Mouse (Mus musculus) heart, embryonic 14.5 days (tissue): ENCODE data around the gene Slc30a3. TPM values are rescaled to one million over a fixed set of nuclear protein-coding genes. Genes with fewer than 3 reads are reported as not detected.
"Not testable (repeated sequence)": the region's sequence is repeated elsewhere in the genome, so short reads cannot be mapped to it uniquely, and the experiment has no call there.

ENCODE experiments used
- ATAC-seq: fragments of 200-750 bp; cut with Nextera tagmentation; 2 replicates; pipeline ENCODE4 v1.8.0; 2017; ENCODE audit warnings: low read depth, moderate TSS enrichment; ENCODE audit not compliant: insufficient number of reproducible peaks, insufficient read depth, low FRiP score
- H3K27ac ChIP-seq, 2 experiments: fragments of 200-500 bp in 1 of 2; fragments of 300-500 bp in 1 of 2; sonication (generic) in 1 of 2; replicated peaks in 1 of 2; 2 replicates each; pipeline ENCODE4 v1.5.1; 2012 to 2014; ENCODE audit warnings: low read depth in 2 of 2, low read length in 2 of 2, control low read depth in 1 of 2, mild to moderate bottlenecking in 1 of 2, mixed read lengths in 1 of 2; ENCODE audit not compliant: control insufficient read depth in 1 of 2, insufficient read depth in 1 of 2
- H3K27me3 ChIP-seq: fragments of 300-500 bp; sonication (generic); 2 replicates; pipeline ENCODE4 v1.6.1; 2014; ENCODE audit warnings: mild to moderate bottlenecking, low read length, control low read depth; ENCODE audit not compliant: control insufficient read depth, insufficient read depth
- H3K36me3 ChIP-seq: fragments of 300-500 bp; sonication (generic); 2 replicates; pipeline ENCODE4 v1.6.1; 2014; ENCODE audit warnings: mild to moderate bottlenecking, control low read depth, low read length, mixed read lengths; ENCODE audit not compliant: control insufficient read depth, insufficient read depth
- H3K4me1 ChIP-seq, 2 experiments: fragments of 200-500 bp in 1 of 2; fragments of 300-500 bp in 1 of 2; sonication (generic) in 1 of 2; 2 replicates each; pipeline ENCODE4 v1.6.1; 2012 to 2014; ENCODE audit warnings: low read length in 2 of 2, control low read depth in 1 of 2, mixed read lengths in 1 of 2; ENCODE audit not compliant: control insufficient read depth in 2 of 2, insufficient read depth in 2 of 2
- H3K4me2 ChIP-seq: fragments of 300-500 bp; sonication (generic); 2 replicates; pipeline ENCODE4 v1.6.1; 2014; ENCODE audit warnings: mild to moderate bottlenecking, low read length
- H3K4me3 ChIP-seq, 2 experiments: fragments of 200-500 bp in 1 of 2; fragments of 300-500 bp in 1 of 2; sonication (generic) in 1 of 2; 2 replicates each; pipeline ENCODE4 v1.5.1; 2012 to 2014; ENCODE audit warnings: low read length in 2 of 2, mild to moderate bottlenecking in 2 of 2, control low read depth in 1 of 2, low read depth in 1 of 2, moderate library complexity in 1 of 2; ENCODE audit not compliant: control insufficient read depth in 1 of 2, insufficient read depth in 1 of 2
- H3K9ac ChIP-seq: fragments of 300-500 bp; sonication (generic); 2 replicates; pipeline ENCODE4 v1.6.1; 2014; ENCODE audit warnings: mild to moderate bottlenecking, low read length
- H3K9me3 ChIP-seq: fragments of 300-500 bp; sonication (generic); 2 replicates; pipeline ENCODE4 v1.6.1; 2016; ENCODE audit warnings: low read length, control low read depth; ENCODE audit not compliant: control insufficient read depth
- WGBS: fragments of 180-500 bp; shearing (Covaris S2); extraction: QIAGEN DNeasy Blood & Tissue Kit; methylation state at CpG from one replicate; pipeline ENCODE4 v1.1.7; 2014; 5-methylcytosine and 5-hydroxymethylcytosine counted together
- polyA plus RNA-seq: library from polyadenylated mRNA; unstranded; fragments of >200 nt; fragmentation: Nextera tagmentation; extraction: Ambion mirVana; gene quantifications from 2 replicates; pipeline ENCODE4 v1.2.1, GENCODE M21; 2014

The Slc30a3 gene
- polyA plus RNA-seq, 1 experiment from 2014 or later: 0.43 TPM

DNA sequence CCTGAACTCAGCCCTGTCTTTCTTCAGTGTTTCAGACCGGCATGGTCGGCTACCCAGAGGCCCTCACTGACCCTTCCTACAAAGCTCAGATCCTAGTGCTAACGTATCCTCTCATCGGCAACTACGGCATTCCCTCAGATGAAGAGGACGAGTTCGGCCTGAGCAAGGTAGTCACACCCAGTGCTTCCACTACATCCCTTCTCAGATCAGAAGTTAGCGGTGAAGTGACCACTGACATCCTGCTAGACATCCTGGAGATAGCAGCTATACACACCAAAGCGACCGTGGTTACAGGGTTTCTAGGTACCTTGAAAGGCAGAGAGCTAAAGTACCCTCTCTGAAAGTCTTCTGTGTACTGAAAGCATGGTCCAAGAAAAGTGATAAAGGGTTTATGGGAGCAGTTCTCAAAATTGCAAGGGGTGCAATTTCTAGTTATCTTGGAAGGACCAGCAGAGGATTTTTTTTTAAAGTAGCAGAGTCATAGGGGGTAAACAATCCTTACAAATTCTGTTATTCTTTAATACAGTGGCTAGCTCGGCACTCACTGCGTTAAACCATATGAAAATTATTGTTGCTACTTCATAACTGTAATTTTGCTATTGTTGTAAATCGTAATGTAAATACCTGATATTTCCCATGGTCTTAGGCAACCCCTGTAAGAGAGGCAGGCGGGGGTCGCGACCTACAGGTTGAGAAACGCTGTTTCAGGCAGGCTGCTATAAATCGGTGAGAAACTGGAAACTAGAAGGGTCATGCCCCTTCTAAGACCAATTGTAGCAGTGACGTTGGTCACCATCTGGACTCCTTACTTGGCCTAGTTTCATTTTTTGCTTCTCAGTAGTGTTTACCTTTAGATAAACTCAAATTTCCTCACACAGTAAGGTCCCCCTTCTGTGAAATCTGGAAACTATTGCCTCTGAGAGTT lies 52.6 kb downstream of the Slc30a3 start:
- H3K9ac ChIP-seq: peak overlapping the region; percentile 76
- peak overlapping the region; percentile 51 to 60 for H3K4me3 ChIP-seq
- peak overlapping the region; percentile 76 for H3K4me2 ChIP-seq
- no peaks in the 10 kb centered on the region for H3K9me3 ChIP-seq
- 0 out of 2 replicates have a peak, but pooled peaks have one; percentile 14 for ATAC-seq
- no peaks in the 10 kb centered on the region for H3K27me3 ChIP-seq
- peaks cover 3 to 16% of the 10 kb centered on the region in 2 experiments; a peak in 3 of 4 replicates for H3K4me1 ChIP-seq
- H3K36me3 ChIP-seq: peaks cover 42% of the 10 kb centered on the region
- peak overlapping the region; percentile 37 to 59 for H3K27ac ChIP-seq
- 25% methylated on average over 19 of the region's 19 CpGs for WGBS

DNA sequence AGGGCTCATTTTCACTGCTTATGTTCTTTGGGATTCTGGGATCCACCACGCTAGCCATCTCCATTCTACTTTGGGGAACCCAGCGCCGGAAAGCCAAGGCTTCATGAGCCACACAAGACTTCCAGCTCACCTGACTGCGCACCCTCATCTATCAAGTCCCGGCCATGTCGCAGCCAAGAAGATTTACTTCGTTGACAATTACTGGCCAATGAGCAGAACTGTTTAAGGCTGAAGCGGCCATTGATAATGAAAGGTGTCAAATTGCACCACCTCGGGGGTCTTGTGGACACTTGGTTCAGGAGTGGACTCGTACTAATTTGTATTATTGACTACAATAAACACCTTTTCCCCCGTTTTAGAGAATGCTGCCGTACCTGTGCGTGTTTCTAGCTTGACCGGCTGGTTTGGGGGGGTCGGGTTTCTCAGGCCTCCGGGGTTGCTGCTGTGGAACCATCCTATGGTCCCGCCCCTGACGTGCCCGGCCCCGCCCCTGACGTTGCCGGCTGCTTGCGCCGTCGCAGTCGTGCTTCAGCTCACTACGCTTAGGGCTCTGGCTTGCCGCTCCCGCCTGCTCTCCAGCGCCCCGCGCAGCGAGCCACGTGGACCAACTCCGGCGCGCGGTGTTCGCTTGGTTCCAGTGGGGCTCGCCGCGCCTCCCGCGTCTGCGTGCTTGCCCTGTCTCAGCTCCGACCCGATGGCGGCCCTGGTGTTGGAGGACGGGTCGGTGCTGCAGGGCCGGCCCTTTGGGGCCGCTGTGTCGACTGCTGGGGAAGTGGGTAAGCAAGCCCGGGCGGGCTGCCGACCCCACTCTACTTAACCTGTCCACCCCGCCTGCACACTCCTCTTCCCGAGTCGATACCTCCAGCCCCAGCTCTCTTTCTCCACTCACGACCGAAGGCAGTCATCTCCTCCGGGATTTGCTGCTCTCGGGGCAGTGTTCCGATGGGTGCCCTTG lies 53.5 kb downstream of the Slc30a3 start, which contains the start of gene Cad:
TSS of gene Cad (plus strand) at position 520 of the 955 bp plus-strand sequence.
- H3K36me3 ChIP-seq: peaks cover 33% of the 10 kb centered on the region
- peak within 1 kb of the TSS; percentile 76 for H3K9ac ChIP-seq
- H3K4me2 ChIP-seq: peak within 1 kb of the TSS; percentile 76
- H3K27me3 ChIP-seq: no peaks in the 10 kb centered on the region
- no peaks in the 10 kb centered on the region for H3K9me3 ChIP-seq
- peak; percentile 95 for ATAC-seq
- WGBS: under 1% methylated on average over 64 of the region's 64 CpGs
- H3K27ac ChIP-seq: peak within 1 kb of the TSS; percentile 37 to 59
- peak within 1 kb of the TSS; percentile 51 to 60 for H3K4me3 ChIP-seq
- H3K4me1 ChIP-seq: peaks cover 3 to 16% of the 10 kb centered on the region in 2 experiments; a peak in 3 of 4 replicates

- H3K27ac ChIP-seq: peak overlapping the region in 1 of 2 experiments; percentile 59; a peak in 1 of 4 replicates
These were observed 54.3 kb downstream of the Slc30a3 start for GRCm38 (mm10) chr5:31053728-31054127.

GRCm38 (mm10) chr5:31050427-31050826 lies 57.6 kb downstream of the Slc30a3 start:
- no peak for ATAC-seq
- no peak overlapping the region for H3K9ac ChIP-seq
- no peaks in the 10 kb centered on the region for H3K9me3 ChIP-seq

More at GRCm38 (mm10) chr5:31053728-31054127, 54.3 kb downstream of the Slc30a3 start:
- Histone ChIP-seq H3K4me3 (peak overlapping the region in 1 of 2 experiments; percentile 51; a peak in 1 of 4 replicates), H3K4me2 (peak overlapping the region; percentile 76), H3K4me1 (peaks cover 3 to 16% of the 10 kb centered on the region in 2 experiments; a peak in 3 of 4 replicates), H3K36me3 (peaks cover 24% of the 10 kb centered on the region), H3K9ac (peak overlapping the region; percentile 76; the same call in 1 of the 2 replicates)
- not testable (repeated sequence) for ATAC-seq, H3K27me3 ChIP-seq, H3K9me3 ChIP-seq
- WGBS: 68% methylated on average over 4 of the region's 4 CpGs

DNA sequence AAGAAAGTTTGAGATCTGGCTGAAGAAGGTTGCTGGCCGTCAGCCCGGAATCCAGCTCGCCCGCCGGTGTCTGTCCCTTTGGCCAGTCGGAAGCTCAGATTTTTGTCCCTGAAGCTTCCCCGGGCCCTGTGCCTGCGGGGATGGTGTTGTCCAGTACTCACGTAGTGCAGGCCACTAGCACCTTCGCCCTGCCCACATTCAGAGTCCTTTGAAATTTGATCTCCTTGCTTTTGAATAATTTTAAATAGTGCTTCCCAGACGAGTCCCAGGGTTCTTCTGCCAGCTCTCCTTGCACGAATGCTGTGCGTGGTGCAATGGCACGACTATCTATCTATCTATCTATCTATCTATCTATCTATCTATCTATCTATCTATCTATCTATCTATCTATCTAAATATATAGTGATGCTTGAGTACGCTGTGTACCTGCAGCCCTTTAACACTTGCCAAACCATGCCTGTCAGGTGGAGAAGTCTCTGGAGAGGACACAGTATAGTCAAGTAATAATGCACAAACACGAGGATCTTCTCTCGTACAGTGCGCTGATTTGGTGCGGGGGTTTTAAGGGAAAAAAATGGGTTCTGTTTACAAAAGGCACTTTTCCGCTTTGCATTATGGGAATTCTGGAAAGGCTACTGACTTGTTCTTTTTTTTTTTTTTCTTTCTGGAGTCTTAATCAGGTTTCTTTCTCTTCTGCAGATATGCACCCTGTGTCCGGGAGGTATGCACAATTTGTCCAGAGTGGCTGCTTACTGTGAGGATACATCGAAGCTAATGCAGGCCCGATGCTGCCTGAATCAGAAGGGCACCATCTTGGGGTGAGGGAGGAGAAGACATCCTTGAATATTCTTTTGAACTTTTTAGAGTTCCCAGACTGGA lies 59.0 kb downstream of the Slc30a3 start, which contains the start of gene Slc5a6:
TSS of gene Slc5a6 (minus strand) at position 162 of the 879 bp plus-strand sequence.
- WGBS: under 1% methylated on average over 23 of the region's 23 CpGs
- peaks cover 19% of the 10 kb centered on the region for H3K36me3 ChIP-seq
- no peaks in the 10 kb centered on the region for H3K9me3 ChIP-seq
- peaks cover 0 to 8% of the 10 kb centered on the region in 2 experiments; a peak in 2 of 4 replicates for H3K4me1 ChIP-seq
- H3K27me3 ChIP-seq: no peaks in the 10 kb centered on the region
- peak within 1 kb of the TSS; percentile 98 to 99 for H3K27ac ChIP-seq
- peak; percentile 41 for ATAC-seq
- H3K4me2 ChIP-seq: peak within 1 kb of the TSS; percentile 89
- peak within 1 kb of the TSS; percentile 92 for H3K9ac ChIP-seq
- H3K4me3 ChIP-seq: peak within 1 kb of the TSS; percentile 69 to 74

More at GRCm38 (mm10) chr5:31050427-31050826, 57.6 kb downstream of the Slc30a3 start:
- Histone ChIP-seq H3K4me1 (peaks cover 3 to 14% of the 10 kb centered on the region in 2 experiments; a peak in 3 of 4 replicates), H3K27ac (no peak overlapping the region), H3K36me3 (peaks cover 12% of the 10 kb centered on the region), H3K4me2 (no peak overlapping the region), H3K4me3 (no peak overlapping the region), H3K27me3 (no peaks in the 10 kb centered on the region)

- peaks cover 20% of the 10 kb centered on the region for H3K36me3 ChIP-seq
- WGBS: under 1% methylated on average over 72 of the region's 73 CpGs
- H3K27ac ChIP-seq: peak within 1 kb of the TSS; percentile 98 to 99
- H3K4me3 ChIP-seq: peak within 1 kb of the TSS; percentile 69 to 74
- H3K4me1 ChIP-seq: 0 out of 4 replicates have a peak, but pooled peaks cover 0 to 5% of the 10 kb centered on the region in 2 experiments
- peak; percentile 98 for ATAC-seq
- H3K9me3 ChIP-seq: no peaks in the 10 kb centered on the region
- peak within 1 kb of the TSS; percentile 92 for H3K9ac ChIP-seq
- peak within 1 kb of the TSS; percentile 89 for H3K4me2 ChIP-seq
- H3K27me3 ChIP-seq: no peaks in the 10 kb centered on the region
These were observed 59.9 kb downstream of the Slc30a3 start, which contains the start of gene Atraid for GRCm38 (mm10) chr5:31047848-31048762. TSS of gene Atraid (plus strand) at chr5:31048312.
